Mouse (Mus musculus): ENCODE data around the gene Pcnx2.

Pcnx2 gene

DNA sequence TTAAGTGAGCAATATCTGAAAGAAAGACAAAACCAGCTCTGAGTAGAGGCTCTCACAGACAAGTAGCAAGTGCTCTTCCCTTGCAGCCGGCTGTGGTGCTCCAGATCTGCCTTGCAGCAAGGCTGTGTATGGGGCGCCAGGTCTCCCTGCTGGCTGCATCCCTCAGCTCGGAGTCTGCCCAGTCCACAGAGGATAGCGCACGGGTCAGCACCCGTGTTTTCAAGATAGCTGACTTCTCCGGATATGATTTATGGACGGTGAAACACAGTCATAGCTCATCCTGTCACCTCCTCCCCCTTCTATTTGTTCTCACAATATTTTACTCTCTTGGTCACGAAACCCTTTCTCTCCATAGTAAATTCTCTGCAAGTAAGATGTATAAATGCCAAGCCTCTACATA, 79.3 kb downstream of the Pcnx2 start:
- DNase-seq (ENCODE audit: low spot score): no peak

DNA sequence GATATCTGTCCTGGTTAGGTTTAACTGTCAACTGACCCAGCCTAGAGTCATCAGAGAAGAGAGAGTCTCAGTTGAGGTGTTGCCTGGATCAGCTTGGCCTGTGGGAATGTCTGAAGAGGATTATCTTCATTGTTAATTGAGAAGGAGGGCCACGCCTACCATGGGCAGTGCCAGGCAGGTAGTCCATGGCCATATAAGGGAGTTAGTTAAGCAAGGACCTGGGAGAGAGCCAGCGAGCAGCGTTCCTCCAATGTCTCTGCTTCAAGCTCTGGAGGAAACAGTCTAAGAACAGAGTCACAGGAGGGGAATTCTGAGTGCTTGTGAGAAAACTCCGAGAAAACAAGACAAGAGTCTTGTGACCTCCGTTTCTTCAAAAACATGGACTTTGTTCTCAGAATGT, 81.4 kb downstream of the Pcnx2 start:
- DNase-seq (ENCODE audit: low spot score): no peak

DNA sequence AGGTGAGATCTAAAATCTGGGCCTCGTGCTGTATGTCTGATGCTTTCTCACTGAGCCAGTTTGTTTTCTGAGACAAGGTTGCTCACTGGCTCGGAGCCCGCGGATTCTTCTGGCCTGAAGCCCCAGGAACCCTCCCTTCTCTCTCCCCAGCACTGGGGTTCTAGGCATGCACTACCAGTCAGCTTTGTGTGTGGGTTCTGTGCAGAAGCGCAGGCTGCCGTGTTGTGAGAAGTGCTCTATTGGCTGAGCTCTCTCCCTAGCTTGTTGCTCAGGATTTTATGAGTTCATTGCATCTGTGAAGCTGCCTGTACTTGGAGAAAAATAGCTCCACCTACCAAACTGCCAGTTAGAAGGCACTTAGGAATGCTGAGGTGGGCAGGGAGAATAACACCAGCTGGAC, 89.3 kb downstream of the Pcnx2 start:
- DNase-seq (ENCODE audit: low spot score): no peak

DNA sequence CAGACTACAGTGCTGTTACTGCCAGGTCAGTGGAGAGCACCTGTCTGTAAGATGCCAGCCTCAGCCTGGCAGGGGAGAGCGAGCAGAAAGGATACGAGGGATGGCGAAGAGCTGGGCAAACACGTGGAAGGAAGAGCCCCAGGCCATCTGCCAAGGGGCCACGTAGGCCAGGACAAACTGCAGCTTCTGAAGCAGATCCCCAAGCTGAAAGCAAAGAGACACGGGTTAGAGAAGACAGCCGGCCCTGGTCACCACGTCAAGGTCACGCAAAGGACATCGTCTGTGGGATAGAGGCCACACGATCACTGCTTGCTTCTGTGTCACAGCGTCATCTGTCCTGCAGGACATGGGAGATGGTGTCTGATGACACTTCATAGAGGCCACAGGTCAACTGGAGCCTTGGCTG, 90.2 kb downstream of the Pcnx2 start:
- no peak for DNase-seq (ENCODE audit: low spot score)

DNA sequence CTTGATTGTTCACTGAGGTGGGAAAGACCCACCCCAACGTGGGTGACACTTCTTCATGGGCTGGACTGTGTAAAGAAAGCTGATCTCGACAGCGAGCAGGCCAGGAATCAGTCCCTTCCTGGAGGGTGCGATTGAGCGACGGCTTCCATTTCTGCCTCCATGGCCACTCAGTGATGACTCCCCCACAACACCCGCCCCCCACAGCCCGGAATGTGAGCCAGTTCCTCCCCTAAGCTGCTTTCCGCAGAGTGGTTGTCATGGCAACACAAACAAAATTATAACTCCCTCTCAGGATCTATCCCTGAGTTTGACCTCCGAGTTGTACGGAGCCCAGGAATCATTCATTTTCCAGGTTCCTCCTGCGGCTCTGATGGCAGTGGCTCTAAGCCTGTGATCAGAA, 91.7 kb downstream of the Pcnx2 start:
- no peak for DNase-seq (ENCODE audit: low spot score)

DNA sequence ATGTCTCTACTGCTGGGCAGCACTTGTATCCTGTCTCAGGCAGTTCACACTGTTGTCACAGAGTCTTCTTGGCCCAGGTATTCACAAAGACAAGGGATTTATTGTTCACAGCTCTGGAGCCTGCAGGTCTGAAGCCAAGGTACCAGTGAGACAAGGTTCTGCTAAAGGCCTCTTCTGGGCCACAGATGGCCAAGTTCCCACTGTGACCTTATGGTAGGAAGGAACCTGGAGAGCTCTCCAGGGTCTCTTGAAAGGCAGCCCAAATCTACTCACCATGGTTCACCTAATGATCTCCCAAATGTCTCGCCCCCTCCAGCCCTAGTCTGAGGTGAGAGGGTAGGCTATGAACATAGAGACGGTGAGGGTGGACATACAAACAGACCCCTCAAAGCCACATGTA, 101.1 kb downstream of the Pcnx2 start:
- no peak for DNase-seq (ENCODE audit: low spot score)

DNA sequence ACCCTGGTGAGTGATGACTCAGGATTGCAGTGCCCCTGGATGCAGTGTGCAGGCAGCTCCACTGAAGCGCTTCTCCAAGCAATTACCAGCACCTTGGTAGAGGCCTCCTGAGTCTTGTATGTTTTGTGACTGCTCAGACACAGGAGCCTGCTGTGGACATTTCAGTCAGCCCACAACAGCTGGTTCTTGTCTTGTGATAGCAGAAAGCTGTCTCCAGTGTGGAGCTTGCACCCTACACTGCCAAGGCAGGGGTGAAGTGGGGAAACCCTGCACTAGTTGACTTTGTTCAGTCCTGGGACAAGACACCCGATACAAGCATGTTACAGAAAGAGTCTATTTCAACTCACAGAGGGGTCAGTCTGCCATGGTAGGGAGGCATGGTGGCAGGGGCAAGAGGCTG, 102.8 kb downstream of the Pcnx2 start:
- DNase-seq (ENCODE audit: low spot score): no peak

DNA sequence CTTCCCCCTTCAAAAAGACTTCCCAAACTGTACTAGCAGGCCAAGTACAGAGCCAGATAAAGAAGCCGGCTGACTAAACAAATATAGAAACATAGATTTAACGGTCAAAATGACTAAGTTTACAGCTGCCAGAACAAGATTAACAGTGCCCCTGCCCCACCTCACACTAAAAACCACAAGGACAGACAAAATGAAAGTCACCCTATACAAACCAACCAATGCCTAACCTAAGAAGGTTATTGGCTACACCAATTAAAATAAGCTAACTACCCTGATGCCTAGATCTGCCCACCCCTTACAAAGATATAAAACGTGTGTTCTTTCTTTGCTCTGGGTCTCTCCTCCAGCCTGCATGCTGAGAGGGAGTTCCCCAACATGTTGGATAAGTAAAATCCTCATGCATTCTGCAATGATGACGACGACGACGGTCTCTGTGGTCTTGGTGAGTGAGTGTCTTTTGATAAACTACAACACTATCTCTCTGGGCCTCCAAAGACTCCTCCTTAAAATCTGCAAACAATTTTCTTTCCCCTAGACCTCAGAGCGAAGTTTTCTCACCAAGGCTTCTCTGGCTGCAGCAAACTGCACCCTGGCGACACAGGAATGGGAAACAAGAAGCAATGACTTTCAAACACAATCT, 105.2 kb downstream of the Pcnx2 start:
- DNase-seq (ENCODE audit: low spot score): no peak

DNA sequence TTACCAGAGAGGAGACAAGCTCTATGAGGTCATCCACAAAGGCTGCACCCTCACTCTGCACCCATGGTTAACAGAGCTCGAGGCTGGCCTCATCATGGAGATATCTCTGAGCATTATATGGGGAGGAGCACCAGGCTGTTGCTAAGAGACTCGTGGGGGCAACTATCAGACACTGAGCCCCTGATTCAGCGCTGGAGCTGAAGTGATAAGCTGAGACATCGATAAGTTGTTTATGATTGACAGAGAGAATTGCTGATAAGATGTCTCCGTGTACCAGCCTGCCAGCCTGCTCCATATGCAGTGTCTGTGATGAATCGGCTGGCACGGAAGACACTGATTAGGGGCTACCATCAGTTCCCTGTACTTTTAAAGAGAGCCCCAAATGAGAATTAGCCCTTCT, 111.2 kb downstream of the Pcnx2 start:
- no peak for DNase-seq (ENCODE audit: low spot score)

DNA sequence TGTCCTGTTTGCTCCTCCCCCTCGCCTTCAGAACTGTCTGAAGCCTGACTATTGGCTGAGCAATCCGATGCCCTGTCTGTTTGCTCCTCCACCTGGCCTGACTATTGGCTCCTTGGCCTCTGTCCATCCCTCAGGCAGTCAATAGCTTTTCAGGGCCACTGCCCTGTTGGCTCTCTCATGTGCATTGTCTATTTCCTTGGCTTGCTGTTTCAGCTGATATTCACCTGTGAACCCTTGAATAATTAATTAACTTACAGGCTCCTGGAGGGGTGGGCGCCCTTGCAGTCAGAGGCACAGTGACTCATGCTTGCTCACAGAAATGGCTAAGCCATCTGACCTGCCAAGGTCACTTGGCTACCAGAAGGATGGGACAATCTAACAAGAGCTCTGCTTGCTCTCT, 116.0 kb downstream of the Pcnx2 start:
- DNase-seq (ENCODE audit: low spot score): no peak

DNA sequence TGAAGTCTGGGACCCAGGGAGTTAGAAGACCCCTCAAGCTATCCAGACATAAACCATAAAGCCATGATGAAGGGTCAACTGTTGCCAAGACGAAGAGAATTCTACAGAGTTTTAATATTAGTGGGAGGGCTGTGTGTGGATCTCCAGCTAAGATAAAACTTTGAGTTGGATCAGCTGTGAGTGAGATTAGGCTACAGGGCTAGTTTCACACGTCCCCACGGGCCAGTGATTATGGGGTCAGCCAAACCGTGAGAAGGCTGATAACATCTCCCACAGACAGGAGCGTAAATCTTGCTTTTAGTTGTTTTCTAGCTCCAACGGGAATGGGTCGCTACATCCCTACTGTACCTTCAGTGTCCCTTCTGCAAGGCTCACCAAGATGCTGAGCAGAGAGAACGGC, 118.5 kb downstream of the Pcnx2 start:
- no peak for DNase-seq (ENCODE audit: low spot score)

DNA sequence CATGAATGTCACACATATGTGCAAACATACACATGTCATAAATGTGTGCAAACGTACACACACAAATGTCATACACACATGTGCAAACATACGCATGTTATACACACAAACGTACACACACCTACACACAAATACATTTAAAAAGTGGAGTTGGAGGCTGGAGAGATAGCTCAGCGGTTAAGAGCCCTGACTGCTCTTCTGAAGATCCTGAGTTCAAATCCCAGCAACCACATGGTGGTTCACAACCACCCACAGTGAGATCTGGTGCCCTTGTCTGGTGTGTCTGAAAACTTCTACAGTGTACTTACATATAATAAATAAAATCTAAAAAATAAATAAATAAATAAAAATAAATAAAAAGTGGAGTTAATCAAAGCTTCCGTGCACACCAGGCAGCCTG, 119.2 kb downstream of the Pcnx2 start:
- DNase-seq (ENCODE audit: low spot score): peak; percentile 37

DNA sequence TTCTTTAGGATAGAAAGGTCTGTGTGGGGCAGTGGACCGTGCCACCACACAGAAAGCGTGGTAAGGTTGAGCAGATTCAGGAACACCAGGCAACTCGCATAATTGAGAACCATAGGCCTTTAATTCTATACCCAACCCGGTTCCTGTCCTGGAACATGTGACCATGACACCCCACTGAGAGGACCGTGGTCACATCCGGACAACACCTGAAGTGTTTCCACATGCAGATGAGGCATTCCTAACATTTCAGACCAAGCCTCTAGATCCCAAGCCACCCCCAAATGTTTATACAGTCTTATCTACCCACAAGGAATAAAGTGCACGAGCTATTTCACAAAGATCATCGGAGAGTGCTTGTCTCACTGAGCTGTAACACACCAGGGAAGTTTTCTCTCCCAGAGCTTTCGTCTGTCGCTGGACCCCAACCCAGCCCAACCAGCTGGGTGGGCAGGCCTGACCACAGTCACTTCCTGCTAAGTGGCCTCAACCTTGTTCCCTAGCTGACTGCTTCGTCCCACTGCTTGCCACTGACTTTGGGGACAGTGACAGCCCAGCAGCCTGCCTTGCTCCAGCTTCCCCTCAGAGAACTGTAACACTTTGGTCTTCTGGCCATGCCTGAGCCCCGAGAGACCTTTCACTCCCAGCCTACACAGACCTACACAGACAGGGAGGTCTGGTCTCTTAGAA, 120.5 kb downstream of the Pcnx2 start:
- DNase-seq (ENCODE audit: low spot score): no peak

DNA sequence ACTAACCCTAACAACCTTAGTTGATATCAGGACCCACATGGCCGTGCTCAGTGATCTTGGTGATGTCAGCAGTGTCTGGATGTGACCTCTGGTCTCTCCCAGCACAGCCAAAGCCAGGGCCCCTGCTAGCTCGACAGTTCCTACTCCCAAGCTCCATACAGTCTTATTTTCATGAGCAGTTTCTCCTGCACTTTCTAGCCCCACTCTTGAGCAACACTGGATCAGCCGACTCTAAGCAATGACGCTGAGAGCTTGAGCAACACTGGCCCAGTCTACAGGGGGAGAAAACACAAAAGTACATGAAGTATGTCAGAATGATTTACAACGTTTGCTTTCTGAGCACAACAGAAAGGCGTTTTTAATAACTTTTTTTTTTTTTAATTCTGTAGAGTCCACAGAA, 121.3 kb downstream of the Pcnx2 start:
- peak; percentile 92 for DNase-seq (ENCODE audit: low spot score)

DNA sequence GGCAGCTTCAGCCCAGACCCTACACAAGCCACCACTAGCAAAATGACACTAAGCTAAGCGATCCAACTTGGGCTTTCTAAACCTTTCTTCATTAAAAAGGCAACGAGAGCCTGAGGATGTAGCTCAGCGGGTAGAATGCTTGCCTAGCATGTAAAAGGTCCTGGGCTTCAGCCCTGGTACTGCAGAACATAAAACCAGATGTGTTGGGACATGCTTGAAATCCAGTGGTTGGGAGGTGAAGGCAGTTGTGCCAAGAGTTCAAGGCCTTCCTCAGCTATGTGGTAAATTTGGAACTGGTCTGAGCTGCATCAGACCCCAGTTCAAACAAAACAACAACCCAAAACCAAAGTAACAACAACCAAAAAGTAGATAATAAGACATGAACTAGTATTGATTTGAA, 121.8 kb downstream of the Pcnx2 start:
- DNase-seq (ENCODE audit: low spot score): peak; percentile 68

DNA sequence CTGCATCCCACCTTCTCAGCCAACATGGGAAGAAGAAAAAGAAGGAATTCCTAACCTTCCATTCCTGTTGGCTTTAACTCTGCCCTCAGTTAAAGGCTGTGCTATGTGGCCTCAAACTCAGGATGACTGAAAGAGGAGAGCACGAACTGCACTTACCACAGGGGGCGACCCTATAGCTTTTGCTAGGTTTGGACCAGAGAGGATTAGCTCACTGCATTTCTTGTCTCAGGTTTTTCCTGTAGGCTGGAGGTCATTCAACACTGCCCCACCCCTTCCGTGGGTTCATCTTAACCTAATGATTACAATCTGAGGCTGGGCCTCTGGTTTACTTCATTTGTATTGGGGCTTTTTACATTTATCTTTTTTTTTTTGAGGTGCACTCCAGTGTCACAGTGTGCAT, 123.1 kb downstream of the Pcnx2 start:
- no peak for DNase-seq (ENCODE audit: low spot score)

DNA sequence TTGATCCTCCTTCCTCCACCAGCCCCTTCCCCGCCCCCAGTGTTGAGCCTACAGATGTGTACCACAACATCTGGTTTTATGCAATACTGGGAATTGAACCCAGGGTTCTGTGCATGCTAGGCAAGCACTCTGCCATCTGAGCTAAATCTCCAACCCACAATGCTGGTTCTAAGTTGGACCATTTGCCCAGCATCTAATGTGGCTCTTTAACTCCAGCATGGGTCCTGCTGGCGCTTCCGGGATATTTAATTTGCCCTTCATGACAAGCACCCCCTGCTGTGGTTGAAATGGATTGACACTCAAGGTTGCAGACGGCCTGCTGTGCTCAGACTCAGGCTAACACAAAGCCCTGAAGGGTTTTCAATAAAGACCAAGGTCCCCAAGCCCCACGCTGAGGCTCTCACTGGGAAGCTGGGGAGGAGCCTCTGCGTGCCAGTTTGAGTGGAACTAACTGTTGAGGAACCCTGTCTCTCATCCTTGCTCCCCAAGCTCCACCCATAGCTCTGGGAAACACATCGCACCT, 124.8 kb downstream of the Pcnx2 start:
- DNase-seq (ENCODE audit: low spot score): no peak

DNA sequence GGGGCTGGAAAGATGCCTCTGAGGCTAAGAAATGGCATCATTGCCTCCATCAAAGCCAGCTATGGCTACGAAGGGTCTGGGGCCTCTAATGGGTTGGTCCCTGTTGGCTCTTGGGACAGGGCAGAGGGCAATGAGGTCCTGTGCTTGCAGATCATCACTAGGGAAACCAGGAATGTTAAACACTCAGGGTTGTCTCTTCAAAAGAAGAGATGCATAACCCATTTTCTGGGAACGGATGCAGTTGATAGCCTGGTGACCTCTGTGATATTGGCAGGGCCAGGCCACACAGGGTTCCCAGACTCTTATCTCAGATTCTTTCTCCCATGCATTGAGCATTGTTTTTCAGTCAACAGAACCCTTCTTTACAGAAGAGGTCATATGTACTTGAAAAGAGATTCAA, 125.8 kb downstream of the Pcnx2 start:
- DNase-seq (ENCODE audit: low spot score): no peak

DNA sequence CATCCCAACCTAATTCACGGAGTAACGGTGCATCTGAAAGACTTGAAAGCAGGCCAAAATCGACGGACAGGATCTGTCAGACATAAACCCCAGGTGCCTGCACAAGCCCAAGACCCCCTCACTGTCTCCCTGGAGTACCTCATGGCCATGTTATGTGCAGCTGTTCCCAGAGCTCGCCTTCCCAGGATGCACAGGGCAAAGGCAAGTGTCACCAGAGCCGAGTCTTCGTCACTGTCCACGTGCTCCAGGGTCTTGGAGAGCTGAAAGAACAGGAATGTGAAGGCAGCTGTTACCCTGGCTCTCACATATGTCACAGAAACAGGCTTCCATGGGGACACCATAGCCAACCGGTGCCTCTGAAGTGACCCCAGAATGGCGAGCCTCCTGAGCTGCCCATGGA, 130.0 kb downstream of the Pcnx2 start:
- no peak for DNase-seq (ENCODE audit: low spot score)

DNA sequence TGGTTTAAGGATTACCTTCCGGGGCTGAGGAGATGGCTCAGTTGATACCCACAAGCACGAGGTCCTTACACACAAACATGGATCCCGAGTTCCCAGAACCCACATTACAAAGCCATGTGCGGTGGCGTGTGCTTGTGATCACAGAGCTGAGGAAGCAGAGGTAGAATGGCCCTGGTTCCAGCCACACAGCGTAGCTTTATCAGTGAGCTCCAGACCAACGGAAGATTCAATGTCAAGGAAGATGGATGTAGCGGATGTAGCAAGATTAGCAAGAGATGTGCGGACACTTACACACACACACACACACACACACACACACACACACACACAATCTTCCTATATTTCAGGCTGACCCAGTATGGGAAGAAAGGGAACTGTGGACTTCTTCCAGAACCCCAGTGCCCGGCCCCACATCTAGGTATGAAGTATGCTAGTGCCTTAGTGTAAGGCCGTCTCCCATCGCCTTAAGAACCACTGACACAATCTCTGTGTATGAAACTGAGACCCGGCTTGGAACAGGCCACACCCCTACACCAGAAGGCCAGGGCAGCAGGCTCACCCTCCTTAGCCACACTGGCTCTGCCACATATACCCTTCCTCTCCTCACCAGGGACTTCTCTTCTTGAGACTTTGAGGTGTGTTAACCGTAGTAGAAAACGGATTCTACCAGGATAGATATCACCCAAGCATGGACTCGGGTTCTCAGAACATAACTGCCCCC, 134.9 kb downstream of the Pcnx2 start:
- DNase-seq (ENCODE audit: low spot score): no peak

DNA sequence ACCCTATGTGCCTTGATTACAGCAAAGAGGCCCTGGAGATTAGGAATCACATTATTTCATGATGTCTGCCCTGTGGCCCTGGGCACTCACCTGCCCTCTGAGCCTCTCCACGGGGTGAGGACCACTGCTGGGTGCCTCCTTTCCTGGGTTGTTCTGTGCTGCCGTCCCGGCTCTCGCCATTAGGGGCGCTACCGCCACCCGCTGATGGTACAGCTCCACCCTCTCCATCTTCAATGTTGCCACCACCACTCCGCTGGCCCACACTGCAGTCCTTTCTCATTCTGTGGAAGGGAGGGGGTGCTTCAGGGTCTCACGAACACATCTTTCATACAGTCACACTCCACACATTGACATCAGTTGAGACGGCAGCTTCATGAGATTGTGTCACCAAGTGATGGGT, 139.1 kb downstream of the Pcnx2 start:
- DNase-seq (ENCODE audit: low spot score): no peak

DNA sequence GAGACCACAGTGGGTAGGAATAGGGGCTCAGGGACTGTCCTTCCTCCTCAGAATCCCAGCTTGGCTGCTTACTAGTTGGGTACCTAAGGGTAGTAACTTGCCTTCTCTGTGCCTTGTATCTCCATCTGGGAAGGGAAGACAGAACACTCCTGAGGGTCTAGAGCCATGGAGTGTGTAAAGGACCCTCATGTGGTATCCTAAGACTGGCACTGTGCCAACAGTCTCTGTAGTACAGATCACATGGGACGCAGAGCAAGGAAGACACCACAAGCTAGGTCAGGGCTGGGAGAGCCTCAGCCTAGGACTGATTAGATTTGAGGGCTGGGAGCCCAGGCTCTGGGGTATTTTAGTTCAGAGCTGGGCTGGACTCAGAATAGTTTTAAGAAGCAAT, 141.0 kb downstream of the Pcnx2 start:
- no peak for DNase-seq (ENCODE audit: low spot score)

DNA sequence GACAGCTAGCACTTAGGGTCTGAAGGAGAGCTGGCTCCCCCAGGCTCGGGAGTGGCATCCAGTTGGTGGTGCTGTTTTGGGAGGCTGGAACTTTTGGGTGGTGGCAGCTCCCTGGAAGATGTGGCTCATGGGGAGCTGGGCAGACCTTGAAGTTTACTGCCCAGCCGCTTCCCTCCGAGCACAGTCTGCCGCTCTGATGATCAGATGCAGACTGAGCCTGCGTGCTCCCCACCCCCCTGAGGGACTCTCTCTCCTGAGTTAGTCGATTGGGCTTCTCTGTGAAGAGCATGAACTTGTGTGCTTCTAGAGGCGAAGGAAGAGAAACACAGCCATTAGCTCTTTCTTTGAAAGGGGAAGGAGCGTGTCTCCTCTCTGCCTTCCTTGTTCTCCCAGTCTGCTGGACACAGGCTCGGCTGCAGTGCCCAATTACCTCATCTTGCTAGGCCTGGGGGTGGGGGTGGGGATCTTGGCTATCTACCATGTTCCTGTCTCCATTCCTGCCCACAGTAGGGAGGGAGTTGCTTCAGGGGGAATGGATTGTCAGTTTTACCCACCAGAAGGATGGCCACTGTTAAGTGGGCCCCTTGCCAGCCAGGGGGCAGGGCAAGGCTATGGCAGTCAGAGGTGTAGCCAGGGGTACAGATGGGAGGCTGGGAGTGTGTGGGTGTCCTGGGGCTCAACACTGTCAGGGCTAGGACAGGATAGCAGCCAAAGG, 141.6 kb downstream of the Pcnx2 start:
- DNase-seq (ENCODE audit: low spot score): peak; percentile 49
